Mouse (Mus musculus): ENCODE data around the gene Lad1.

DNA sequence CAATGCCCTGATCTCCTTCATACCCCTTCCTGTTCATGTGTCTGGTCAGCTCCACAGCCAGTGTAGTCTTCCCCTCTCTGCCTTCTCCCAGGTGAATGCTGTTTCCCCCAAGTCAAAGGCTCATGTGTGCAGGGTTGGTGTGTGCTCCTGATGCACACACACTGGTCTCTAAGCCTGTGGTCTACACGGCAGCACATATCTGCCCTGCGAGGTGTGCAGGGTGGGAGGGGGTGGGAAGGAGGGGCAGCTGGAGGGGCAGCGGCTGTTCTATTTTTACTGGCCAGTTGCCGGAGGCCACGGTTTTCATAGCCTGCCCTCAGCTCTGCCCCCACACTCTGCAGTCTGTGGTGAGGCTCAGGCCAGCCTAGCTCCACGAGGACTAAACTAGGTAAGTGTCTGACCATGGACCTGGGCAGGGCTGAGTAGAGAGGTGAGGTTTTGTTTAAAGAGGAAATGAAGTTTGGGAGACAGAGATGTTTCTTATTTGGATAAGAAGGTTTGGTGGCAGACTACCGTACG is 19.2 kb upstream of the Lad1 start:
- no peak for TF ChIP-seq POLR2A (IDR thresholded peaks at IDR 0.05; ENCODE audit: low read depth, low read length)
- TF ChIP-seq CTCF (IDR thresholded peaks at IDR 0.05; ENCODE audit: extremely low read depth, insufficient read length, insufficient replicate concordance, low read depth, low read length), result no peak

All from small intestine, adult 2 months (tissue).